Mouse (Mus musculus) heart, adult 8-10 months (tissue): Measurements from ENCODE around the gene Rab40c. TPM values are rescaled to one million over a fixed set of nuclear protein-coding genes. Genes with fewer than 3 reads are reported as not detected.
"Not testable (repeated sequence)": the region's sequence is repeated elsewhere in the genome, so short reads cannot be mapped to it uniquely, and the experiment has no call there.

Experiments
- DNase-seq: peaks from one replicate; pipeline ENCODE4 v3.0.0; 2022; ENCODE audit warnings: low spot score
- total RNA-seq, 4 experiments: library from RNA; stranded (reverse); gene quantifications; 2 replicates each; pipeline ENCODE4 v1.2.4; 2022

The Rab40c gene
- total RNA-seq, 4 experiments from 2014 or later: 17.3 to 20.1 (median 17.7) TPM

DNA sequence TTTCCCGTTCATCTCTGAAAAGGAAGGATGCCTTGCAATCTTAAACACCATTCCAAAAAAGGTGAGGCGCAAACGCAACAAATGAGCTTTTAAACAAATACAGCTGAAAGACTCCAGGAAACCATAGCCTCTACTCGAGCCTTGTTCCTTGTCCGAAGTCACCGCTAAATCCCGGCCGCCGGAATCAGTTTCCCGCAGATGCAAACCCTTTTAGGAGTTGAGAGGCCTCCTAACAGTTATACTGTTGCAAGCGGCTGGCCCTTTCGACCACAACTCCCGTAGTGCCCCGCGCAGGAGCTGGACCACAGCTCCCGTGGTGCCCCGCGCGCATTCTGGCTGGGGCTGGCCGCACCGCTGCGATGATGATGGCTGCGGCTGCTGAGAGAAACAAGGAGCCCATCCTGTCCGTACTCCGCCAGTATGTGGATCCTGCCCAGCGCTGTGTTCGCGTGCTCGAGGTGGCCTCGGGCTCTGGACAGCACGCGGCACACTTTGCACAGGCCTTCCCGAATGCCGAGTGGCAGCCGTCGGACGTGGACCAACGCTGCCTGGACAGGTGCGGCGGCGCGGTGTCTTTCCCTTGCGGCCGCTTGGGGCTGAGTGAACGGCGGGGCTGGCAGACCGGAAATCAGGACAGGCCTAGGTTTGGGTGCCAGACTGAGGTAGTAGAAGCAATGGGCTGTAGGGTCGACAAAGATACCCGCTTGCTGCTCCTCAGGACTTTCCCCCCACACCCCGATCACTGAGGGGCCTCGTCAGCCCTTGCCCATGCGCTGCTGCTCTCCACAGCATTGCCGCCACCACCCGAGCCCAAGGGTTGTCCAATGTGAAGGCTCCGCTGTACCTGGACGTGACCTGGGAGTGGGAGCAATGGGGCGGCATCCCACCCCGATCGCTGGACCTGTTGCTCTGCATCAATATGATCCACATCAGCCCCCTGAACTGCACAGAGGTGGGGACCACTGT is 44.1 kb downstream of the Rab40c start:
- peak; percentile 88 for DNase-seq

DNA sequence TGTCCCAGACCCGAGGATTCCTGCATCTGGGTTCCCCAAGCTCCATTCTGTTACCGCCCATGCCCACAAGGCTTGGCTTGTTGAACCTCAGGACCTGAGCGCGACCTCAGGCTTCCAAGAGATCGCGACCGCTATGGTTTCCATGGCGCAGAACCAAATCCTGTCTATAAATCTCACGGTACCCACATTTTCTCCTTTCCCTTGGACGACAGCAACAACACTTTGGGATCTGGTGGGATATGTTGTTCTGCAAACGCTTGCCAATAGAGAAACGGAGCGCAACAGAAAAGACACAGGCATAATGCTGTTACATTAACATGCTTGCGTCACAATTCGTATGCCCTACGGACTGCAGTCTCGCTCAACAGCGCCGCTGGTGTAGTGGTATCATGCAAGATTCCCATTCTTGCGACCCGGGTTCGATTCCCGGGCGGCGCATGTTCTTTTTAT is 44.8 kb downstream of the Rab40c start, which contains the start of gene Mettl26:
Gene Mettl26, plus strand, starts transcription at position 354 of the 450 bp plus-strand sequence.
- DNase-seq: peak; percentile 96

DNA sequence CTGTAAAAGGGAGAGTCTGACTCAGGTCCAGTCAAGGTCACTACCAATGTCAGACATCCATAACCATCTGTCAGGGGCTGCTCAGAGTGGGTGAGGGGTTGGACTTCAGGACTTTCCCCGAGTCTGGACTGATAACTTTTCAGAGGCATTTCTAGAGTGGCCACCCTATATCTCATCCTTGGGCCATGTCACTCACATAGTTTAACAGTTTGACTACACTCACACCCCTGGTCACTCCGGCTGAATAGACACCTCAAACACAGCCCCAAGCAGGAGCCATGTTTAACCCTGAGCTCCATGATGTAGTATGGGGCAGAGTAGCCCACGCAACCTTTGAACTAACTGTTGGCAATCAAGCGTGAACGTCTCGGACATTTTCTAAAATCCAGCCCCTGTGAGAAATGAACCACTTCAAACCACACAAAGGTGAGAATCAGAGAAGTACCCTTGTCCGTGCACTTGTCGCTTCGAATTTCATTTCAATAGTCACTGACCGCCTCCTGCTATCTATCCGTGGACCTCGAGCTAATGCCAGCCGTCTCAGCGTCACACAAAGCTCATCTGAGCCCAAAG is 45.3 kb downstream of the Rab40c start:
- DNase-seq: no peak

DNA sequence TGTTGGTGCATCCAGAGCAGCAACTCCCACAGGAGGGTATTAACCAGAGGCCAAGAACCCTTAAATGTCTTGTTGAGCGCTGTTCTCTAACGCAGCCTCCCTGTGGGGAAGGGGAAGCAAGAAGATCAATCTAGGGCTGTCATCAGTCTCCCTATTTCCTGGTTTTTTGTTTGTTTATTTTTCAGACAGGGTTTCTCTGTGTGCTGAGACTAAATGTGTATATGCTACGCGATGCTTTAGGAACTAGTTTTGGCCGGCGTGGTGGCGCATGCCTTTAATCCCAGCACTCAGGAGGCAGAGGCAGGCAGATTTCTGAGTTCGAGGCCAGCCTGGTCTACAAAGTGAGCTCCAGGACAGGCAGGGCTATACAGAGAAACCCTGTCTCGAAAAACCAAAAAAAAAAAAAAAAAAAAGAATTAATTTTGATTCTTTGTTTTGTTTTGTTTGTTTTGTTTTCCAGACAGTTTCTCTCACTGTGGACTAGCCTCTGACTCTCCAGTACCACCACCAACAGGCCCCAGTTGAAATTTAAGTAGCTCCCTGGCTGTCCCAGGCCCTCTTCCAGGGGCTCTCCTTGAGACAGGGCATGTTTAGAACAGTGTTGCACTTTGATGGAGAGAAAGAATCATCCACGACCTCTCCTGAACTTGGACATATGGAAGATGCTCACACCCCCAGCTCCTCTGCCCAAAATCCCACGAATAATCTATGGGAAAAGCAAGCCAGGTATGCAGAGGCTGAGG is 46.0 kb downstream of the Rab40c start:
- DNase-seq: no peak

DNA sequence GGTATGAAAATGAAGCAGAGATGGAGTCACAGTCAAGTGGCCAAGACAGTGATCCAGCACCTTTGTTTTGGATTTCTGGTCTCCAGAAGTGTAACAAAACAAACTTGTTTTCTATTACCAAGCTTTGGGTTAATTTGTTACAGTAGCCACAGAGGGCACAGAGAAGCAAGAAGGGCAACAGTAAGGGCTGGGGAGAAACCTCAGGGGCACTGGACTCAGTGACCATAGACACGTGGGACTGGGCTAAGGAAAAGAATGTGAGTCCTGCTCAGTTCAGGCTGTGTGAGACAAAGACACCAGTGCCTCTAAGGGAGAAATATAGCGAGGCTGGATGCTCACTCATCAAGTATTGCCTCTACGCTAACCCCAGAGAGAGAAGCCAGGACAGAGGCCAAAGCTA is 46.9 kb downstream of the Rab40c start:
- DNase-seq: no peak

DNA sequence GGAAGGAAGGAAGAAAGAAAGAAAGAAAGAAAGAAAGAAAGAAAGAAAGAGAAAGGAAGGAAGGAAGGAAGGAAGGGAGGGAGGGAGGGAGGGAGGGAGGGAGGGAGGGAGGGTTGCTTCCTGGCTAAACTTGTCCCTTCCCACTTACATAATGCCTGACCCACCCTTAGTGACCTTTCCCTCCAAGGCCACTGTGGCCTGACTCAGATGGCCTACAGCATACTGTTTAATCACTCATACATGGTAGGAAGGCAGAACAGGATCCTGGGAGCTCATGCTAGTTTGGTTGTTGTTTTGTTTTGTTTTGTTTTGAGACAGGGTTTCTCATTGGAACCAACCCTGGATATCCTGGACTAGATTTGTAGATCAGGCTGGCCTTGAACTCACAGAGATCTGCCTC is 48.0 kb downstream of the Rab40c start:
- DNase-seq: not testable (repeated sequence)

DNA sequence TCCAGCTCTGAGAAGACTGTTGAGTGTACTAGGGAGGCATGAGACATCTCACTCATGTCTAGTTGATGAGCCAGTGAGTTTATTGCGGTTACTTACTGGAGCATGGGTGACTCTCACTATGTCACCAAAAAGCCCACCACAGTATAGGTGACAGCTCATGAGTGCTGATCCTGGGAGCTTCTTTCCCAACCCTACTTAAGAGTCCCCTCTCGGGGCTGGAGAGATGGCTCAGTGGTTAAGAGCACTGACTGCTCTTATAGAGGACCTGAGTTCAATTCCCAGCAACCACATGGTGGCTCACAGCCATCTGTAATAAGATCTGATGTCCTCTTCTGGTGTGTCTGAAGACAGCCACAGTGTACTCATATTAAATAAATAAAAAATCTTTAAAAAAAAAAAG is 49.6 kb downstream of the Rab40c start:
- no peak for DNase-seq

DNA sequence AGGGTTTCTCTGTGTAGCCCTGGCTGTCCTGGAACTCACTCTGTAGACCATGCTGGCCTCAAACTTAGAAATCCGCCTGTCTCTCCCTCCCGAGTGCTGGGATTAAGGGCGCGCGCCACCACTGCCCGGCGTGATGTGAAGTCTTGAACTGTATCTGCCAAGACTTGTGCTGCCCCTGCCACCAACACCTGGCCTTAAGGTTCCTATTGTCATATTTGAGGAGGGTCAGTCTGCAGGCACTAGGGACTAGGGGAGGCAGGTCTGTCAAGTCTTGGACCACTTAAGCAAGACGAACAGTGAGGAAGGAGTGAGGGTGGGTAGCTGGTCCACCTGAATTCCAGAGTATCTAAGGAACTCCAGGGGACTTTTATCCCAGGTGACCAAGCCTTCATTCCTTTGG is 50.0 kb downstream of the Rab40c start:
- DNase-seq: no peak

DNA sequence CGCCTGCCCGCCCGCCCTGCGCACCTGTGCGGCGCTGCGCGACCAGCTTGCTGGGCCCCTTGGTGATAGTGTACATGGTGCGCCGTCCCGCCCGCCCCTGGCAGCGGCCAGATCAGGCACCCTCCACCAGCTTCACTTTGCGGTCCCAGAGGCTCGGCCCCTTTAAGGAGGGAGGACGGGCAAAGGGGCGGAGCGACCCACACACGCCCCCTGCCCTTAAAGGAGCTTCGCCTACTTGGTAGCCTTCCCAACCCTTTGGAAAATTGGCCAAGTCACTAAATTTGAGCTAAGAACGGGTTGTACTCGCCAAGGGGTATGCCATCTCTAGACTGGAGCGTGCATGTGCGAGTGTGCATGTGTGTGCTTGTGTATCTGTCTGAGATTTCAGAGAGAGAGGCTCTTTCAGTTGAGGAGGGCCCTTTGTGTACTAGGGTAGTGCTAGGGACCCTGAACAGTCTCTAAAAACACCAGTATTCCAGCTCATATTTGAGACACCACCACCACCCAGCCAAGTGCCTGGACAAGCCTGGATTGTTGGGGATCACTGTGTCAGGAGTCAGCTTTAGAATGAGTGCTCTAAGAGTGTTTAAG is 50.8 kb downstream of the Rab40c start, which contains the start of gene Mcrip2:
Gene Mcrip2, minus strand, starts transcription at position 164 of the 591 bp plus-strand sequence.
- peak; percentile 86 for DNase-seq

DNA sequence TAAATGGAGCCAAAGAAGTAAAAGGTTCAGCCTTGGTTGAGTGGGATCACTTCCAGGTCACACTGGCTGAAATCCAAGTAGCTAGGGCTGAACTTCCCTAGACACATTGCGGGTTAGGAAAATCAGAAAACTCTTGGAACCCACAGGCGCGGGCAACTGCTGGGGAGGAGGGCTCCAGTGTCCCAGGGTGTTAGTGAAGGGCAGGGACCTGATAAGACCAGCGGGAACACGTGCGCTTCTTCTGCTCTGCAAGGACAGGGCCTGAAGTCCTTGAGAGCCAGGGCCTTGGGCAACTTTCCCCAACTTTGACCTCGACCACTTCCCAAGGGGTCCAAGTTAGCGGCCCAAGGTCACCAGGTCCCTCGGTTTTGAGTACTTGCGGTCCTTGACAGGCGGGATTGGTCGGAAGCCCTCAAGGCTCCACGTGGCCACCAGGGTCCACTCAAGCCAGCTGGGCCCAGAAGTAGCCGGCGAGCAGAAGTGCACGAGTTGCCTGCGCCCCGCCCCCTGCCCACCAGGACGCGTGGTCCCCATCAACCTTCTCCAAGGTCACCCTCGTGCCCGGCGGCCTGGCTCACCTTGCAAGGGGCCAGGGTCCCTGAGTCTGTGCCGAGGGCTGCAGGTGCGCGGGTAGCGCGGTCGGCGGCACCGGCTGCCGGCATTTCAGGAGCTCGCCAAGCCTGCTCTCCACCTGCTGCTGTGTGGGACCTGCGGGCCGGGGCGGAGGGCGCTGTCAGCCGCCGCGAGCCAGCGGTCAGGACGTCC is 51.5 kb downstream of the Rab40c start:
- peak; percentile 59 for DNase-seq

DNA sequence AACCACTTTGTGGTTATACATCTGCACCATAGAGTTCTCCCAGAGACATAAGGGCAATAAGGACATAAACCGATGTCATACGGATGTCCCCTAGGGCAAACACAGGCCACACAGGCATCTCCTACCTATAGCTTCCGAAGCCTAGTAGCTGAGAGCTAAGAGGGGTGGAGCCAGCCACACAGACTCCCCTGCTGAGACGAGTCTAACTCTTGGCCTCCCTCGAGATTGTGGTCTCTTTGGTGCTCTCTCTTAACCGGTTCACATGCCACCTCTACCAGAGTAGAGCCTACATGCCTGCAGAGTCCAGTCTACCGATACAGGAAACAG is 52.1 kb downstream of the Rab40c start:
- no peak for DNase-seq

DNA sequence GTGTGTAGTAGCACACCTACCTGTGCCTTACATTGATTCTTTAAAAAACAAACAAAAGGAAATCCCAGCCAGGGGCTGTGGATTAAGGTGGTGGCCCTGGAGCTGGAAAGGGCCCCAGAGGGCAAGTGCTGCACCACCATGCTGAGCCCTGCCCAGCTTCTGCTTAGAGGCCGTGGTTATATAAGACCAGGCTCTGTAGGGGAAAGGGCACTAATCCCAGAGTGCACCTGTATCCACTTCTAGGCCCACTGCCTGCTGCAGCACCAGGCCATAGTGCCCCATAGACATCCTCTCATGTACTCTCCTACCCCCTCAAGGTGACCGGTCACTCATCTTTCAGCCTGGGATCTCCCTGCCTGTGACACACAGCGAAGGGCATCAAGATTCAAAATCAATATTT is 53.4 kb downstream of the Rab40c start:
- no peak for DNase-seq

DNA sequence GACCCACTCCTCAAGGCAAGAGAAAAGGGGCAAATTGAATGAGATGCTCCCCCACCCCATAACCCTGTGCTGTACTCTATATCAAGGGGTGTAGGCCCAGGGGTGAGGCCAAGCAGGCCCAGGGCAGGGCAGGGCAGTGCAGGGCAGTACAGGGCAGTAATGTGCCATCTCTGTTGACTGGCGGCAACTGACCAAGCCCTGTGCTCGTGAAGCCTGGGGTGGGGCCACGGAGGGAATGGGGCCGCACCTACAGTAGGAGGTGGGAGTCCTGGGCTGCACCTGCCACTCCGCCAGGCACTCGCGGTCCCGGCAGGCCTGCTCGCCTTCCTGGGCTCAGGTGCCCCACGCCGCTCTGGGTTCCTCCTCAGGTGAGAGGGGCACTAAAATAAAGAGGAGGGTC is 54.2 kb downstream of the Rab40c start:
- no peak for DNase-seq

DNA sequence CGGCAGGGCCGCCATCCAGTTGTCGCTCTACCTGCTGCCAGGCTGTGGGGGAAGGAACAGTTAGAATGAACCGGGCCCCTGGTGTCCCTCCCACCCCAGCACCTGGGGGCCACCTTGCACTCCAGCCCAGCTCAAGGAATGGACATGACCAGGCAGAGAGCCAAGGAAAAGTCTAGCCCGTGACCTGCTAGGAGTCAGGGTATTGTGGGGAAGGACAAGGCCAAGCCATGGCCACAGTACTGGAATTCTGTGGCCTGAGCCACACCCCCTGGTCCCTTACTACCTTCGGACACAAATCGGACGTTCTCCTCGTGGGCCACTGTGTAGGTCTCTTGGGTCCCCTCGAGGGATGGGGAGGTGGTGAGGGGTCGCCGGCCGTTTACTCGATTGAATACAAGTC is 55.2 kb downstream of the Rab40c start:
- no peak for DNase-seq

DNA sequence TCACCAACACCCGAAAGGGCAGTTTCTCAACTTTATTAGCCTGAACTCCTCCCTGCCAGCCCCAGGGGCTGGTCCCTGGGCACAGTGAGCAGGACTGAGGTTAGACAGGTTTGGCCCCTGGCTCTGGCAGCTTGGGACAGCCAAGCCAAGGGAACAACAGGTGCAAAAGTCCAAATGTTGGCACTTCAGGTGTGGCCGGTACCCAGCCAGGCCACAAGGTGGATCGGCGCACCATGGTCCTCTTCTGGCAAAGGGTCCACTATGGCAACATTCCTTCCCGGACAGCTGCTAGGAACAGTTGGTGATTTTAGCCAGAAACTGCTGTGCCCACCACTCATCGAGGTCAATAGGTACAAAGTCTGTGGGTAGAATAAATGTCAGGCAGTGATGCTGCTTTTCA is 55.8 kb downstream of the Rab40c start:
- DNase-seq: no peak

DNA sequence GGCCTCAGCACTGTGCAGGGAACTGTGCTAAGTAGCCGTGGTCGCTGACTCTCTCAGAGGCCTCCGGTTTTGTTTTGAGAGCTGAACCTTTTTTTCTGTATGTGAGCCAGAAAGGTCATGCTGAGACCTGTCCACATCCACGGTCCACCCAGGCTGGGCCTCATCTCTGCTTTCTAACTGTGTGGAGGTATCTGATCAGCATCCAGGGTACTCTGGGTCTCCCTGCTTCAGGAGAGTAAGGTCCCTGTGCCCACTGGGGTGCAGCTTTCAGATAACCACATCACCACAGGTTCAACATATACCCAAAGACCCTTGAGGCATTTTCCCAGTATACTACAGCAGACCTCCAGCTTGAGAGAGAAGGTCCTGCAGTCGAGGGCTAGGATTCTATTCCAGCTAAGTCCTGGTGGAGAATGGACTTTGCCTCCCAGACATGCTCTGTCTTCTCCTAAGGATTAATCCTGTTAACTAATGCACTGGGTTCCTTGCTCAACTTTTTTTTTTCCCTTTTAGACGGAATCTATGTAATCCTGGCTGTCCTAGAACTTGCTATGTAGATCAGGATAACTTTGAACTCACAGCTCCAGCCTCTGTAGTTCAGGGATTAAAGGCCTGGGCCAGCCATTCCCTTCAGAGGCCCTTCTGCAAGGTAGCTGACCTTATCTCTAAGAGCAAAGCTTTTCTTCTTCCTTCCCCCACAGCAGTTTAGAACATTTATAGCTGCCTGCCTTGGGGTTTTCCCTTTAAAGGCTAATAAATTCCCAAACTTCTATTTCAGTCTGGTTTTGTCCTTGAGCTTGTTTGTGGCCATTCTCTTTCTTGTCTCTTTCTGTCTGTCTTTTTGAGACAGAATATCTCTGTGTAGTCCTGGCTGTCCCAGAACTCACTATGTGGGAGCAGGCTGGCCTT is 57.6 kb downstream of the Rab40c start:
- DNase-seq: no peak

DNA sequence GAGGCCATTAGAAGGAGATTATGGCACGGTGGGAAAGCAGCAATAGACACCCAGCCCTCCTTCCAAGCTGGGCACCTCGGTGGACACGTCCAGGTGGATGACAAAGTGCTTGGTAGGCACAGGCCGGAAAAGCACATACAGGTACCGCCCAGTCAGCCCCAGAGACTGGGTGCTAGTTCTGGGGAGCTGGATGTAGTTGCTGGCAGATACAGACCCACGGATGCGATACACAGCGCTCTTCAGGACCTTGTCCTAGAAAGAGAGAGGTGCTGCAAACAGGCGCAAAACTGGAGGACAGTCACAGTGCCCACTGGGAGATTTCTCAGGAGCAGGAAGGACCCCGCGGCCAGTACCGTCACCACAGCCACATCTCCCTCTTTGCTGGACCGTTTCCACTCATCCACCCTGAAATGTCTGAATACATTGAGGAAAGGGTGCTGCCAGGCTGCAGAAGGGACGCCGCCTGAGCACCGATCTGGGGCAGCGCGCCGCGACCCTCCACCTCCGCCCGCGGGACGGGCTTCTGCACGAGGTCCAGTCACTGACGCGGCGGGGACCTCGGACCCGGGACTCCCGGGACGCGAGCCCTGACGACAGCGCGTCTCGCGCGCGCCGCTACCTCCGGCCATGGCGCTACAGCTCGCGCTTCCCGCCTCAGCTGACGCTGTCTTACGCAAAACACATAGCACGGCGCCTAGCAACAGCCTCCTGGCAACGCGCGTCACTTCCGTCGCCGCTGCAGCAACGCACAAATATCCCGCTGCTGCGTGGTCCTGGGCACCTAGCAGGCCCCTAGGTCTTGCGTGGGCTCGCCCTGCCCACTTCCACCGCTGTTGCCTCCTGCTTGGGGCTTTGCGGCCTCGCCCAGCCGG is 58.5 kb downstream of the Rab40c start, which contains the start of gene Wdr90:
Gene Wdr90, minus strand, starts transcription at position 670 of the 872 bp plus-strand sequence.
- DNase-seq: peak; percentile 90

DNA sequence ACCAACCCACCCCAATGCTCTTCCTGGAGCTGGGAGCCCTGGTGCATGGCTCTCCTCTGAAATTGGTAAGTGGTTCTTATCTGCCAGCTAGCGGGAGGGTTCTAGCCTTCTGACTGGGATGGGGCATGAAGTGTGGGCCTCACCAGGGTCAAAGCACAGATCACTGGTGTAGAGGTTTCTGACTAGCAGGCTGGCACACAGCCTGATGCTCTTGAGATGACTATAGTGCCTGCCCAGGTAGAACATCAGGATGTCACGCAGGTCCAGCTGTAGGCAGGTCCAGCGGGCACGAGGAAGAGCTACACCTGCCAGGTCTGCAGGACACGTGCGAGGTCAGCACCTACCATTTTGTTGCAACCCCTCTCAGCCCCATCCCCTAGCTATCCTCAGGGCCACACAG is 59.3 kb downstream of the Rab40c start:
- DNase-seq: no peak

DNA sequence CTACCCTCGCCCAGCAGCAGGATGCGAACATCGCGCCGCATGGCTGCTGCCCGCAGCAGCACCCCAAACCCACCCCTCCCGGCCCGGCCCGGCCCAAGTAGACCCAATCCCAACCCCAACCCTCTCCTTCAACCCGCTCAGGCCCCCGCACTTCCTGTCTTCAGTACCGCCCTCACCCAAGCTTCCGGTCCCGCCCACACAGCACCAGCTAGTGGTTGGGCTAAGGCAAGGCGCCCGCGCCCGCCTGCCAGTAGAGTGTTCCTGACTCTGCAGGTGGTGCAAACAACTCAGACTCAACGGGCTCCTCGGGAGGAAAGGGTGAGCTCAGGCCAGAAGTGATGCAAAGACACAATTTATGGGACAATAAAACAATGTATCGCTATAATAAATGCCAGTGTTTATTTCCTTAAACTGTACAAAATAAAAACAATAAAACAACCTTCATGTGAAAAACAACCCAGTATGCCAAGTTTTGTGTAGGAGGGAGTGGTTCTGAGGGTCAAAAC is 75.1 kb downstream of the Rab40c start, which contains the start of gene Rhot2:
Gene Rhot2, minus strand, starts transcription at position 456 of the 506 bp plus-strand sequence.
- DNase-seq: peak; percentile 94
